Mouse (Mus musculus) forebrain, embryonic 11.5 days (tissue): ENCODE measurements around the gene Gpc4. TPM values are rescaled to one million over a fixed set of nuclear protein-coding genes. Genes with fewer than 3 reads are reported as not detected.

ENCODE experiments used
- ATAC-seq: fragments of 200-750 bp; cut with Nextera tagmentation; replicated peaks from 2 replicates; pipeline ENCODE4 v1.8.0; 2017; ENCODE audit warnings: moderate TSS enrichment; ENCODE audit not compliant: low FRiP score
- DNase-seq: peaks from one replicate; pipeline ENCODE4 v3.0.0-alpha.2; 2017; ENCODE audit warnings: low spot score
- H3K27ac ChIP-seq: fragments of 300-500 bp; sonication (generic); 2 replicates; pipeline ENCODE4 v1.5.1; 2014; ENCODE audit warnings: low read depth, low read length
- H3K27me3 ChIP-seq: fragments of 300-500 bp; sonication (generic); 2 replicates; pipeline ENCODE4 v1.6.1; 2014; ENCODE audit warnings: mild to moderate bottlenecking, low read length, mixed read lengths; ENCODE audit not compliant: control insufficient read depth, insufficient read depth
- H3K36me3 ChIP-seq: fragments of 300-500 bp; sonication (generic); 2 replicates; pipeline ENCODE4 v1.6.1; 2014; ENCODE audit warnings: mild to moderate bottlenecking, low read length, moderate library complexity, mixed read lengths; ENCODE audit not compliant: control insufficient read depth, insufficient read depth
- H3K4me1 ChIP-seq: fragments of 300-500 bp; sonication (generic); replicated peaks from 2 replicates; pipeline ENCODE4 v1.6.1; 2014; ENCODE audit warnings: low read length, mixed read lengths; ENCODE audit not compliant: control insufficient read depth, insufficient read depth
- H3K4me2 ChIP-seq: fragments of 300-500 bp; sonication (generic); 2 replicates; pipeline ENCODE4 v1.6.1; 2014; ENCODE audit warnings: low read depth, mild to moderate bottlenecking, low read length, moderate library complexity, mixed read lengths; ENCODE audit not compliant: severe bottlenecking
- H3K4me3 ChIP-seq: fragments of 300-500 bp; sonication (generic); 2 replicates; pipeline ENCODE4 v1.5.1; 2014; ENCODE audit warnings: low read depth, low read length
- H3K9ac ChIP-seq: fragments of 300-500 bp; sonication (generic); 2 replicates; pipeline ENCODE4 v1.6.1; 2014; ENCODE audit warnings: low read length
- H3K9me3 ChIP-seq: fragments of 300-500 bp; sonication (generic); 2 replicates; pipeline ENCODE4 v1.6.1; 2016; ENCODE audit warnings: low read length, mixed read lengths; ENCODE audit not compliant: control insufficient read depth
- WGBS: fragments of 180-500 bp; shearing (Covaris S2); extraction: QIAGEN DNeasy Blood & Tissue Kit; methylation state at CpG from one replicate; pipeline ENCODE4 v1.1.7; 2014; 5-methylcytosine and 5-hydroxymethylcytosine counted together
- polyA plus RNA-seq: library from polyadenylated mRNA; unstranded; fragments of >200 nt; fragmentation: Nextera tagmentation; extraction: Ambion mirVana; gene quantifications from 2 replicates; pipeline ENCODE4 v1.2.1, GENCODE M21; 2014

Gene Gpc4
- polyA plus RNA-seq, 1 experiment from 2014 or later, result 80.9 TPM

DNA sequence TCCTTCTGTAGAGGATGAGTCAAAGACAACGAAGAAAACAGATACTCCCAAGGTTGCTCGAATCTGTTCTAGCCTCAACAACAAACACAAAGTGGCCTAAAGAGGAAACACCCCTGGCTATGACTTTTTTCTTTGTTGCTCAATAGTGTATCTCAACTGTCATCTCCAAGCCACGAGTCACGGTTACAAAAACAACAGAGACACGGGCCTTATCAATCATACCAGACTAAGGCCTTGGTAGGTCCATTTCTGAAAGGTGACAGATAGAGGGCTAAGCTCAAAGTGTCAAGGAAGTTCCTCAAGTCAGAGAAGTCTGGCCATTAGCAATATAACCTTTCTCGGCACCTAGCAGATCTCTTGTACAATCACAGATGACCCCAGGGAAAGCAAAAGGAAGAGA is 63.6 kb downstream of the Gpc4 start:
- ATAC-seq (no peak), DNase-seq (no peak)
- 86% methylated on average over 6 of the region's 6 CpGs for WGBS
- Histone ChIP-seq H3K27ac (no peak overlapping the region), H3K4me3 (no peak overlapping the region), H3K4me1 (no peaks in the 10 kb centered on the region), H3K36me3 (no peaks in the 10 kb centered on the region), H3K4me2 (no peak overlapping the region), H3K9ac (no peak overlapping the region), H3K9me3 (no peaks in the 10 kb centered on the region), H3K27me3 (no peaks in the 10 kb centered on the region)

DNA sequence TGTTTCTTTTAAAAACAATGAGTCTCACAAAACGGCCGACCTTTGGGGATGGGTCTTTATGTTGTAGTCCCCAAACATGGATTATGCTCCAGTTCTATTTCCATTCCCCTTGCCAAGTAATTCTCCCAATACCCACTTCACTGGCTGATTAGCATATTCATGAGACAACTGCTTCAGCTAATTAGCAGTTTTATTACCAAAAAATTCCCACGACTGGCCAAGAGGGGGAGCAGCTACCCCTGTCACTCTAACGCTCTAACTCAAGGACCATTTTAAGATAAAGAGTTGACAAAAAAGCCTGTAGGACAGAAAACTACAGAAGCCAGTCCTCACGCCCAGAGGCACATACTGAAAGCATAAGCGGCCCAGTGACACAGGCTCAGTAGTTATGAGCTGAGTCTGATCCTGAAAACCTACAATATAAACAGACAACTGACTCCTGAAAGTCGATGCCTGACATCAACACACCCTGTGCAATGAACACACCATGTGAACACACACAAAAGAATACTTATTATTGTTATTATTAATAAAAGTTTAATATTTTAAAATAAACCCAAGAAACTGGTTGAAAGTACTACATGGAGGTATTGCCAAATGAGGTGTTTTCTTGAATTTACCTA is 77.2 kb downstream of the Gpc4 start:
- no peak overlapping the region for H3K9ac ChIP-seq
- no peaks in the 10 kb centered on the region for H3K9me3 ChIP-seq
- whole genome bisulfite sequencing, result 32% methylated on average over 7 of the region's 7 CpGs
- DNase-seq (peak; percentile 72), ATAC-seq (peak; percentile 81)
- H3K36me3 ChIP-seq, result no peaks in the 10 kb centered on the region
- no peak overlapping the region for H3K4me3 ChIP-seq
- no peaks in the 10 kb centered on the region for H3K27me3 ChIP-seq
- no peak overlapping the region for H3K27ac ChIP-seq
- no peak overlapping the region for H3K4me2 ChIP-seq
- no peaks in the 10 kb centered on the region for H3K4me1 ChIP-seq

DNA sequence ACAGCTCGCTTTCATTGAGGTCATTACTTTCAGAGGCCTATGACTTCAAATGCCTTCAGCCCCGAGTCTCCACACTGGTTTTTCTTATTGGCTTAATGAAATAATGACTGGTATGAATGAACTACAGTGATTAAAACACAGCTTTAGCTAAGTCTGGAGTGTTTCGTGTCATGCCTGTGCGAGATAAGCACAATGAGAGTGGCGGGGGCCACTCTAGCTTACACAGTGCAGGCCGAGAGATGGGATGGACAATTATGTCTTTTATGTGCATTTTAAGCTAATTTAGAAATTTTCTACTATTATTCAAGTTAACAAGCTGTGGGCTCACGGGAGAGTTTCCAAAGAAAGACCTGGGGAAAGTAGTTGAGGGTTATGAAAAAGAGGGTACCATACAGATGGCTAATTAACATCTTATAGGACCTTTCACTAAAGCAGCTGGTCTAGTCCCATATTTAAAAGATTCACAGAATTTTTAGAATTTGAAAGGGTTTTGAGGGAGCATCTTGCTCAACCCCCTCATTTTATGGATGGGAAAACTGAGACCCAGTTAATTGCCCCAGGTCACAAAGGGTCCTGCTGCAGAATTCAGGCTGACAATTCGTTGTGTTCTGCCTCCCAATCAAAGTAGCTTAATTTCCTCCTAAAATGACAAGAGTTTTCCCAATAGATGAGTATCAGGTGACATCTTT is 78.0 kb downstream of the Gpc4 start:
- WGBS, result 43% methylated on average over 8 of the region's 8 CpGs
- H3K27me3 ChIP-seq, result no peaks in the 10 kb centered on the region
- no peak overlapping the region for H3K4me3 ChIP-seq
- no peaks in the 10 kb centered on the region for H3K4me1 ChIP-seq
- no peak for DNase-seq
- H3K27ac ChIP-seq, result no peak overlapping the region
- H3K9ac ChIP-seq, result no peak overlapping the region
- no peak overlapping the region for H3K4me2 ChIP-seq
- H3K9me3 ChIP-seq, result no peaks in the 10 kb centered on the region
- no peaks in the 10 kb centered on the region for H3K36me3 ChIP-seq
- ATAC-seq, result peak; percentile 81

DNA sequence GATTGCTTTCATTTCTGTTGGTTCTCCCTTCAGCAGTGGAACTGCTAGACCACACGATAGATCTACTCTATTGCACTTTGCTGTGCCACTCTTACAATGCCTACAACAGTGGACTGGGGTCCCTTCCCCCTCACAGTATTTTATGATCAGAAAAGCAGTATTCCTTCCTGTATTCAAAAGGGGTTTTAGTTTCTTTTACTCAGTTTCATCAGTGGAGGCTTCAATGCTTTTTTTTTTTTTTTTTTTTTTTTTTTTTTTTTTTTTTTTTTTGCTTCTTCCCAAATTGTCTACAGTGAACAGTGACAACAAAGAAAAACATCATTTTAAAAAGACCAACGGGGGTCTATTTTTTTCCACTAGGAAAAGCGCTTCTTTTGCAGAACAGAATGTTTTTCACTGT is 81.5 kb downstream of the Gpc4 start:
- Histone ChIP-seq H3K4me1 (no peaks in the 10 kb centered on the region), H3K36me3 (no peaks in the 10 kb centered on the region), H3K27ac (no peak overlapping the region), H3K9me3 (no peaks in the 10 kb centered on the region), H3K4me2 (no peak overlapping the region), H3K4me3 (no peak overlapping the region), H3K27me3 (no peaks in the 10 kb centered on the region), H3K9ac (no peak overlapping the region)
- WGBS, result 80% methylated on average over 3 of the region's 3 CpGs
- ATAC-seq (no peak), DNase-seq (no peak)

DNA sequence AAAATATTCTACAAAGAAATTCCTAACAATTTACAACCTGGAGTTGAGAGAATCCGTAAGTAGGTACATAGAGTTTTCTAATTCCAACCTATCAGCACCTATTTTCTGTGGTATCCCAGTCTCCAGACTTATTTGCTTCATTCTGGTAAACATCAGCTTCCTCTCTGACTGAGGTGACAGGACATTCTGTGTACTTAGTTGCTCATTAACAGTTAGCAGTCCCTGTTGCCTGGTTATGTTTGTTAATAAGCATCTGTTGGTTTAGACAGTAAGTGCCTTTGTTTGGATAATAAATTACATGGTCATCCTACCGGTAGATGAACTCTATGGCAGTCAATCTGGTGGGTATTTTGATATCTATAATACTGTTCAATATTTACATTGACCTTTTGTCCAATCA is 92.6 kb downstream of the Gpc4 start:
- no peak overlapping the region for H3K4me3 ChIP-seq
- H3K27me3 ChIP-seq, result no peaks in the 10 kb centered on the region
- WGBS, result 83% methylated on average over 2 of the region's 2 CpGs
- no peaks in the 10 kb centered on the region for H3K4me1 ChIP-seq
- DNase-seq (no peak), ATAC-seq (no peak)
- H3K9ac ChIP-seq, result no peak overlapping the region
- no peak overlapping the region for H3K4me2 ChIP-seq
- H3K9me3 ChIP-seq, result no peaks in the 10 kb centered on the region
- no peak overlapping the region for H3K27ac ChIP-seq
- no peaks in the 10 kb centered on the region for H3K36me3 ChIP-seq

DNA sequence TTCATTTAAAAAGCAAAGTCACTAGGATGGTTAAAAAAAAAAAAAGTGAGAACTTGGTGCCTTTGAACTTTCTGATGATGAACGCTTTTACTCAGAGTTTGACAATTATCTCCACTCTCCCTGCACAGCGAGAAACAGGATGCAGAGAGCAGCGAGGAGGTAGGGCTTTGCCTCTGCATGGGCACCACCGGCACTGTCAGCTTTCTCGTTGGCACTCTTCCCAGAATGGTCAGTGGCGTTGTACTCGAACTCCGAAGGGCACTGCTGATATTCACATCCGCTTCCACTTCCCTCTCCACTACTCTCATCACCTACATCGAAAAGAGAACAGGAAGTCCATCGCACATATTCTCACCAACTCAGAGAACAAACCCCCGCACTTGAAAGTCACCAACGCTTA is 111.6 kb downstream of the Gpc4 start:
- no peak overlapping the region for H3K27ac ChIP-seq
- no peak overlapping the region for H3K4me2 ChIP-seq
- no peaks in the 10 kb centered on the region for H3K9me3 ChIP-seq
- 95% methylated on average over 13 of the region's 13 CpGs for WGBS
- H3K27me3 ChIP-seq, result no peaks in the 10 kb centered on the region
- no peak overlapping the region for H3K4me3 ChIP-seq
- DNase-seq (no peak), ATAC-seq (no peak)
- H3K4me1 ChIP-seq, result no peaks in the 10 kb centered on the region
- H3K9ac ChIP-seq, result no peak overlapping the region
- no peaks in the 10 kb centered on the region; the same call in 1 of the 2 replicates for H3K36me3 ChIP-seq

DNA sequence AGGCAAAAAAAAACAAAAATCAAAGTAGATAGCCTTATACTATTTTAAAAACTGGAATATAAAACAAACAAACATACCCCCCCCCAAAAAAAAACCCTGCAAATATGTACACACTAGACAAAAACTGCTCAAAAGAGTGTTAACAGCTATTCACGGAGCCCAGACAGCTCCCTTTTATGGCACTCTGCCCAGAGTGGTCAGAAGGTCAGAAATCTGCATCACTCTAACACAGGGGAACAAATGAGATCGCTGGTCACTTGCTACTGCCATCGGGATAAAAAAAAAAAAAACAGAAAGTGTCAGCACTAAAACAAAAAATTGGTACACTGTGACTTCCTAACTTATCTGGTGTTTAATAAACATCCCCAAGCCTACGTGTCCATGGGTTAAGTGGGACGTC is 113.0 kb downstream of the Gpc4 start:
- H3K4me1 ChIP-seq, result no peaks in the 10 kb centered on the region
- H3K4me2 ChIP-seq, result no peak overlapping the region
- ATAC-seq (no peak), DNase-seq (no peak)
- H3K4me3 ChIP-seq, result no peak overlapping the region
- no peak overlapping the region for H3K9ac ChIP-seq
- H3K27ac ChIP-seq, result no peak overlapping the region
- WGBS, result 76% methylated on average over 5 of the region's 5 CpGs
- H3K9me3 ChIP-seq, result no peaks in the 10 kb centered on the region
- no peaks in the 10 kb centered on the region for H3K27me3 ChIP-seq
- no peaks in the 10 kb centered on the region; the same call in 1 of the 2 replicates for H3K36me3 ChIP-seq

DNA sequence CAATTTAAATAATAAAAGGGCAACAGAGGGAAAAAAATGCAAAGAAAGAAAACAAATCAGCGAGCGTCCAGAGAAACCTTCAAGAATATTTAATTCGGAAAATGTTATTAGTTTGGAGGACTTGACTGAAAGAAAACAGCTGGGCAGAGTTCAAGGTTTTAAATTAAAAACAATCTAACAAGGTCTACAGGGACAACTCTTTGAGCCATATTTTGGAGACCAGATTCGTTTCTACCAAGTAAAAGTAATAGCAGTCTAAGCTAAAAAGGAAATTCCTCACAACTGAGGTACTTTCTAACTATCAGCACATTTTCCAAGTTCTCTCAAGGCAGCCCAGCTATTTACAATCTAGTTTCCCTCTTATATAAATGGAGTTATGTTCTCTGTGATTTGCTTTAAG is 114.1 kb downstream of the Gpc4 start:
- Histone ChIP-seq H3K36me3 (no peaks in the 10 kb centered on the region; the same call in 1 of the 2 replicates), H3K4me3 (no peak overlapping the region), H3K9me3 (no peaks in the 10 kb centered on the region), H3K27ac (no peak overlapping the region), H3K27me3 (no peaks in the 10 kb centered on the region), H3K9ac (no peak overlapping the region), H3K4me1 (no peaks in the 10 kb centered on the region), H3K4me2 (no peak overlapping the region)
- WGBS, result 87% methylated on average over 4 of the region's 4 CpGs
- DNase-seq, result no peak
- ATAC-seq, result no peak

DNA sequence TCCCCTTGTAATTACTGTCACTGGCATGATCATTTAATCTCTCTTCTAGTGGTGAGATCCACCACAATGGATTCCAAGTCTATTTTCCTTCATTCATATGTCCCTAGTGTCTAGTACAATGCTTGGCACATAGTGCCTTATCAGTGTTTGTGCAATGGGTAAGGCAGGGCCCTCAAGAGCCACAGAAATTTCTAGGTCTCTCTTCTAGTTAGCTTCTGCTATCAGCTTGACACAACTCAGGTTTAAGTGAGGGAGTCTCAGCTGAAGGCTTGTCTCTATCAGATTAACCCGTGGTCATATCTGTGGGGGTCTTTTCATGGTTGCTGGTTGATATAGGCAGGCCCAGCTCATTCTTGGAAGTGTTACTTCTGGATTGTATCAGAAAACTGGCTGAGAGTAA is 125.2 kb downstream of the Gpc4 start:
- 73% methylated on average over 1 of the region's 1 CpGs for WGBS
- ATAC-seq (no peak), DNase-seq (no peak)
- H3K9ac ChIP-seq, result no peak overlapping the region
- H3K27ac ChIP-seq, result no peak overlapping the region
- H3K27me3 ChIP-seq, result no peaks in the 10 kb centered on the region
- H3K9me3 ChIP-seq, result no peaks in the 10 kb centered on the region
- H3K36me3 ChIP-seq, result no peaks in the 10 kb centered on the region
- no peak overlapping the region for H3K4me3 ChIP-seq
- no peaks in the 10 kb centered on the region for H3K4me1 ChIP-seq
- no peak overlapping the region for H3K4me2 ChIP-seq
